Mouse (Mus musculus): ENCODE measurements around the gene Olfr47.
A peak's percentile ranks its signal among the peaks of the same experiment; 100 is the strongest.
"Not testable (repeated sequence)": the region's sequence is repeated elsewhere in the genome, so short reads cannot be mapped to it uniquely, and the experiment has no call there.

Olfr47 gene

DNA sequence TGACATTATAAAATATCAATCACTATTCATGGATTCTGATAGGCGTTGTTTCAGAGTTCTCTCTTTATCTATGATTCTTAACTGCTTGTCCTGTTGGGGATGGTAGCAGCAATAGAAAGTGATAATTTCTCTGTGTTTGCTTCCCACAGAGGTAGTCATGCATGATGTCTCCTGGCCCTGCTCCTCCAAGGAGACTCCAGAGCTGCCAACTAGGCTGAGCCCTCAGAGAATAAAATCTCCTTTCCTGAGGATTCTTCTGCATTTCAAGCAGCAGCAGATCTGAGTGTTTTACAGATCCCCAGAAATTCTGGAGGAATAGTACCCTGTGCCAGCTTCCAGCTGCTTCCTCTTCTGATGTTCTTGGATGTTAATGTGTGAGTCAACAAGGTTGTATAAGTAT is at the start of gene Olfr47:
Olfr47 (plus strand) TSS at position 275 of the 400 bp plus-strand sequence.
- H3K27me3 ChIP-seq (ENCODE audit: control insufficient read depth, insufficient read depth, low read length, poor library complexity, severe bottlenecking); DNase-seq (ENCODE audit: low read depth, low spot score); H3K36me3 ChIP-seq (ENCODE audit: control insufficient read depth, insufficient read depth, low read length, poor library complexity, severe bottlenecking): not testable (repeated sequence)

DNA sequence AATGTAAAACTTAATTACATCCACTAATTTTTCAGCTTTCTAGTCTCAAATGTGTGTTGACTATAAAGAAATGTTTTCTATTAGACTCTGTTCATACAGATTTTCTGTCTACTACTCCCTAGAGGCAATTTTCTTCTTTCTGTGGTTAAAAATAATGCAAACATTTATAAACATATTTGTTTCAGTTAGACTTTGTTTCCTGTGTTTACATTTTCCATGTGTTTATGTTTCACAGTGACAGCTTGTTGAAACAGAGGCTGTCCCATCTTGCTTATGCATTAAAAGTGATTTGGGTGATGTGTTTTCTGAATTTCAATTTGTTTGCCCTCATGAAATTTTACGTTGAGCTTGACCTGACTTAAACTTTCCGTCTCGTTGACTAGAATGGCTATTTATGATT is 40.3 kb upstream of the Olfr47 start:
- H3K36me3 ChIP-seq (ENCODE audit: control insufficient read depth, insufficient read depth, low read length, poor library complexity, severe bottlenecking), result no peaks in the 10 kb centered on the region
- no peak for DNase-seq (ENCODE audit: low read depth, low spot score)
- H3K27me3 ChIP-seq (ENCODE audit: control insufficient read depth, insufficient read depth, low read length, poor library complexity, severe bottlenecking), result no peaks in the 10 kb centered on the region

- Histone ChIP-seq H3K27me3 (ENCODE audit: control insufficient read depth, insufficient read depth, low read length, poor library complexity, severe bottlenecking) (no peaks in the 10 kb centered on the region), H3K36me3 (ENCODE audit: control insufficient read depth, insufficient read depth, low read length, poor library complexity, severe bottlenecking) (no peaks in the 10 kb centered on the region)
- no peak for DNase-seq (ENCODE audit: low read depth, low spot score)
These were observed 34.5 kb upstream of the Olfr47 start, which contains the start of gene Olfr435 for GRCm38 (mm10) chr6:43196781-43197180. TSS of gene Olfr435 (plus strand) at chr6:43197146.

DNA sequence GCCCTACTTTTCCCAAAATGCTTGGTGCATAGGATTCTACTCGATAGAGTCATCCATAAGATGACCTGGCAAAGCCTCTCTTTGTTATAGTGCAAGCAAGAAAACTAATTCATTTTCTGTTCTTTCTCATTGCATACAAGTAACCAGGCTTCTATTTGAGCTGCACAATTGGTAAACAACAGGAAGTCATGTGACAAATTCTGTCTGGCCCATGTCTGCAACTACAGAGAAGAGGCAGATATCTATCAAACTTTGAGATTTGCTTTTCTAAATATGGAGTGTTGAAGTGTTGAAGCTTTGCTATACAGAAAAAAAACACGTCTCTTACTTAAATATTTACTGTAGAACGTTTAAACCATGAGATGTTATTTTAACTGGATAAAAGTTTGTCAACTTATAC is 33.2 kb upstream of the Olfr47 start:
- no peaks in the 10 kb centered on the region for H3K36me3 ChIP-seq (ENCODE audit: control insufficient read depth, insufficient read depth, low read length, poor library complexity, severe bottlenecking)
- no peaks in the 10 kb centered on the region for H3K27me3 ChIP-seq (ENCODE audit: control insufficient read depth, insufficient read depth, low read length, poor library complexity, severe bottlenecking)
- DNase-seq (ENCODE audit: low read depth, low spot score), result no peak

DNA sequence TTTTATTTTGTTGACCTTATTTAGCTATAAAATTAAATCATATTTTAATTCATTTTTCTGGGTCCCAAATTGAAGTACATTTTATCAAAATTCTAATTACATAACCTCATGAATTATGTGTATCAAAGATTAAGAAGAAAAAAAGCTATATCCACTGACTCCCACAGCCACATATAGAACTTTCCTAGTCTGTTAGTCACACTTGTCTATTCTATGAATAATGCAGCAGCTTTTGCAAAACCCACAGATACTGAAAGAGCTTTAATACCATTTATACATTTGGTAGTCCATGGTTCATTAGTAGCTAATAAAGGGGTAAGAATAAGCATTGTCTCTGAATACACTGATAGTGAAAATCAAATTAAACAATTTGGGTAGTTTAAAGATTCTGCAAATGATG is 28.5 kb upstream of the Olfr47 start:
- no peak for DNase-seq (ENCODE audit: low read depth, low spot score)
- H3K27me3 ChIP-seq (ENCODE audit: control insufficient read depth, insufficient read depth, low read length, poor library complexity, severe bottlenecking), result no peaks in the 10 kb centered on the region
- no peaks in the 10 kb centered on the region for H3K36me3 ChIP-seq (ENCODE audit: control insufficient read depth, insufficient read depth, low read length, poor library complexity, severe bottlenecking)

GRCm38 (mm10) chr6:43205355-43205754 is 26.0 kb upstream of the Olfr47 start:
- H3K27me3 ChIP-seq (ENCODE audit: control insufficient read depth, insufficient read depth, low read length, poor library complexity, severe bottlenecking), result no peaks in the 10 kb centered on the region
- no peak for DNase-seq (ENCODE audit: low read depth, low spot score)
- H3K36me3 ChIP-seq (ENCODE audit: control insufficient read depth, insufficient read depth, low read length, poor library complexity, severe bottlenecking), result no peaks in the 10 kb centered on the region

DNA sequence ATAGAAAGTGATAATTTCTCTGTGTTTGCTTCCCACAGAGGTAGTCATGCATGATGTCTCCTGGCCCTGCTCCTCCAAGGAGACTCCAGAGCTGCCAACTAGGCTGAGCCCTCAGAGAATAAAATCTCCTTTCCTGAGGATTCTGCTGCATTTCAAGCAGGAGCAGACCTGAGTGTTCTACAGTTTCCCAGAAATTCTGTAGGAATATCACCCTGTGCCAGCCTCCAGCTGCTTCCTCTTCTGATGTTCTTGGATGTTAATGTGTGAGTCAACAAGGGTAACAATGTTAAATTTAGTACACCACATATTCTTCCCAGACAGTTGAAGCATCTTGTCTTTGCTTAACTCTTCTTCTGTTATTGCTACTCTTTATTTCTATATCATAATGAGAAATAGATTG is 18.5 kb upstream of the Olfr47 start, which contains the start of gene Olfr434:
Olfr434 (plus strand) TSS at position 149 of the 400 bp plus-strand sequence.
- not testable (repeated sequence) for DNase-seq (ENCODE audit: low read depth, low spot score); H3K27me3 ChIP-seq (ENCODE audit: control insufficient read depth, insufficient read depth, low read length, poor library complexity, severe bottlenecking); H3K36me3 ChIP-seq (ENCODE audit: control insufficient read depth, insufficient read depth, low read length, poor library complexity, severe bottlenecking)

DNA sequence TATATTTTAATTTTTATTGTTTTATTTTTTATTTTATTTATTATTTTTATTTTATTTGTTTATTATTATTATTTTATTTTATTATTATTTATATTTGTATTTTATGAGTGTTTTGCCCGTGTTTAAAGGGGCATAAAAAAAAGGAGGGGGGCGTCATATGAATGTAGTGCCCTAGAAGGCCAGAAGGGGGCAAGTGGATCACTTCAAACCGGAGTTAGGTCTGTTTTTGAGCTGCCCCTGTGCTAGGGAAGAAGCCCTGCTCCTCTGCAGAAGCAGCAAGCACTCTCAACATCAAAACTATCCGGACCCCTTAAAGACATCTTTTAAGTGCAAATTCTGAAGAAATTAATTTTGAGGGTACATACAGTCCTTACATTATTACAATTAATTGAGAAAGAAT is 10.7 kb downstream of the Olfr47 start:
- DNase-seq (ENCODE audit: low read depth, low spot score), result peak; percentile 3
- H3K36me3 ChIP-seq (ENCODE audit: control insufficient read depth, insufficient read depth, low read length, poor library complexity, severe bottlenecking), result no peaks in the 10 kb centered on the region
- no peaks in the 10 kb centered on the region for H3K27me3 ChIP-seq (ENCODE audit: control insufficient read depth, insufficient read depth, low read length, poor library complexity, severe bottlenecking)

GRCm38 (mm10) chr6:43247396-43247795 is 16.1 kb downstream of the Olfr47 start:
- no peaks in the 10 kb centered on the region for H3K36me3 ChIP-seq (ENCODE audit: control insufficient read depth, insufficient read depth, low read length, poor library complexity, severe bottlenecking)
- DNase-seq (ENCODE audit: low read depth, low spot score), result no peak
- no peaks in the 10 kb centered on the region for H3K27me3 ChIP-seq (ENCODE audit: control insufficient read depth, insufficient read depth, low read length, poor library complexity, severe bottlenecking)

DNA sequence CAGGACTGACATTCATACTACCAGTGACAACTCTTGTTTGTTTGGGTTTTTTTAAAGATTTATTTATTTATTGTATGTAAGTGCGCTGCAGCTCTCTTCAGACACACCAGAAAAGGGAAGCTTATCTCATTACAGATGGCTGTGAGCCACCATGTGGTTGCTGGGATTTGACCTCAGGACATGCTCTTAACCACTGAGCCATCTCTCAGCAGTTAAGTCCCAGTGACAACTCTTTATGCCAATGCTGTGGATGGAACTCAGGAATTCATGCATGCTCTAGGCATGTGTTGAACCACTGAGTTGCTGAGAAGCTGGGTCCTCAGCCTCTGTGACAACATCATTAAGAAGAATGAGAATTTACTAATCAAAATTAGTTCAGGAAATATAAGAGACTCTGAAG is 21.7 kb downstream of the Olfr47 start:
- no peak for DNase-seq (ENCODE audit: low read depth, low spot score)
- no peaks in the 10 kb centered on the region for H3K36me3 ChIP-seq (ENCODE audit: control insufficient read depth, insufficient read depth, low read length, poor library complexity, severe bottlenecking)
- no peaks in the 10 kb centered on the region for H3K27me3 ChIP-seq (ENCODE audit: control insufficient read depth, insufficient read depth, low read length, poor library complexity, severe bottlenecking)

DNA sequence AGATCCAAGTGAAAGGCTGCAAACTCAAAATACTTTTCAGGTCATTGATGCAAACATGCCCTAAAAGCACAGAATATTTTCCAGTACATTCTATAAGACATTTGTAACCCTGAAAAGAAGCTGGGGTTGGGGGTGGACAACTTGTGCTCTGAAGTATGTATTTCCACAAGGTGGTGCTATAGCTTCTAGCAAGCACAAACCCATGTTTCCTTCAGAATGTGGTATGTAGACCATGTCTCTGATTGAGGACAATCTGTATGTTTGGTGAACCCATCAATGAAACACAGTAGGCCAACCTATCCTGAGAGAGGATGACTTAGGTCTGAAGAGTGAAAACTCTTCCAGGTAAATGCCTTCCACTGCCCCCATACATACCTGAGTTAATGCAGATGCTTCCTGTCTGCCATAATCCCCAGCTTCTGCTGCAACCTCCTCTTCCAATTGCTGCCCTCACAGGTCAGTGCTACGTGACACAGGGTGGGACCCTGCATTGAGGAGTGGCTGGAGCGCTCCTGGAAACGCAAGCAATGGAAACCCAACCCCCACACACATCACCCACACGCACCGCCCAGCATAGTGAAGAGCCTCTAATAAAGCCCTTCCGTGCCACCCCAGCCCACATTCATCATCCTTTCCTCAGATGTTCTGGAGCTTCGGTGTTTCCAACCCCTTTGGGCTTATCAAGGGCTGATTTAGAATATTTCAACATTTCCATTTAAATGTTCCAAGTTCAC is 23.0 kb downstream of the Olfr47 start:
- H3K36me3 ChIP-seq (ENCODE audit: control insufficient read depth, insufficient read depth, low read length, poor library complexity, severe bottlenecking), result no peaks in the 10 kb centered on the region
- peak; percentile 8 for DNase-seq (ENCODE audit: low read depth, low spot score)
- no peaks in the 10 kb centered on the region for H3K27me3 ChIP-seq (ENCODE audit: control insufficient read depth, insufficient read depth, low read length, poor library complexity, severe bottlenecking)

DNA sequence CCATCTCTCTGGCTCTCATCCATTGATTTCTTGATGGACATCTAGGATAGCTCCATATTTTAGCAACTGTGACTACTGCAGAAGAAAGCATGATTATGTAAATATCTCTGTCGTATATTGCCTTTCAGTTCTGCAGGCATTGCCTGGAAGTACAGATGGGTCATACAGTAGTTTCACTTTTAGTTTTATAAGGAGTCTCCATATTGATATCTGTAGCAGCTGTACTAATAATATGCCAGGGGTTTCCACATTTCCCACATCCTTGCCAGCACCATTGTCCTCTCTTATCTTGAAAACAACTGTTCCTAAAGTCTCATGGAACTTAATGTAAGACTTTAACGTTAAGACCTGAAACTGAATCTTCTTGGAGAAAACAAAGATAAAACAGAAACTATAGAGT is 29.4 kb downstream of the Olfr47 start:
- no peak for DNase-seq (ENCODE audit: low read depth, low spot score)
- no peaks in the 10 kb centered on the region for H3K27me3 ChIP-seq (ENCODE audit: control insufficient read depth, insufficient read depth, low read length, poor library complexity, severe bottlenecking)
- H3K36me3 ChIP-seq (ENCODE audit: control insufficient read depth, insufficient read depth, low read length, poor library complexity, severe bottlenecking), result no peaks in the 10 kb centered on the region

DNA sequence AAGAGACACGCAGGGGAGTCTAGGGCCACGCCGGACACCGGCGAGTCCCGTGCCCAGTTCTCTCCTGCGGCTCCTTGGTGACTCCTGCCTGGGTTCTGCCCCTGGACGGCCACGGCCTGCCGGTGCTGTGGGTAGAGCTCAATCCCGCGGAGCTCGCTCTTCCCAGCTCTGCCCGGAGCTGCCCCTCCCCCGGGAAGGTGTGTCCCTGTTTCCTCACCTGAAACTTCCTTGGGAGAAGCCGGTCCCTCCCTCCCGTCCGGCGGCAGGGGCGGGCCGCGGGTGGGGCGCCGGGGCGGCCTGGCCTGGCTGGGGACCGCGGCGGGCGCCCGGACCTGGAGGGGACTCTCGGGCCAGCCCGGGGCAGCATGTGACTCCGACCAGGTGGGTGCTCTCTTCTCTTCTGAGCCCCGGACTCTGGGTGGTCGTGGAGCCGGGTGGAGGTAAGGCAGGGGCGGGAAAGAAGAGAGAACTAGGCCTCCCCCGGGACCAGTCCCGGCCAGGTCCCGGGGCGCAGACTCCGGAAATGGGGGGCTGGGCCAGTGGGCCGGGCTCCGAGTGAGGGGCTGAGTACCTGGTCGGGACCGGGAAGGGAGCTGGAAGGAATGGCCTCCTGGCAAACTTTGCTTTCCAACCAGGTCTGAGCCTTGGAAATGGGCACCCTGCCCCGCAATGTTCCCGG is 34.2 kb downstream of the Olfr47 start, which contains the start of gene Arhgef5:
Arhgef5 (plus strand) TSS at position 220 of the 679 bp plus-strand sequence.
- no peaks in the 10 kb centered on the region for H3K36me3 ChIP-seq (ENCODE audit: control insufficient read depth, insufficient read depth, low read length, poor library complexity, severe bottlenecking)
- peak; percentile 4 for DNase-seq (ENCODE audit: low read depth, low spot score)

GRCm38 (mm10) chr6:43266356-43266755 is 35.0 kb downstream of the Olfr47 start:
- Histone ChIP-seq H3K36me3 (ENCODE audit: control insufficient read depth, insufficient read depth, low read length, poor library complexity, severe bottlenecking) (no peaks in the 10 kb centered on the region), H3K27me3 (ENCODE audit: control insufficient read depth, insufficient read depth, low read length, poor library complexity, severe bottlenecking) (no peaks in the 10 kb centered on the region)
- DNase-seq (ENCODE audit: low read depth, low spot score), result peak; percentile 5

More for the DNA sequence above, 34.2 kb downstream of the Olfr47 start, which contains the start of gene Arhgef5:
- H3K27me3 ChIP-seq (ENCODE audit: control insufficient read depth, insufficient read depth, low read length, poor library complexity, severe bottlenecking), result no peaks in the 10 kb centered on the region

DNA sequence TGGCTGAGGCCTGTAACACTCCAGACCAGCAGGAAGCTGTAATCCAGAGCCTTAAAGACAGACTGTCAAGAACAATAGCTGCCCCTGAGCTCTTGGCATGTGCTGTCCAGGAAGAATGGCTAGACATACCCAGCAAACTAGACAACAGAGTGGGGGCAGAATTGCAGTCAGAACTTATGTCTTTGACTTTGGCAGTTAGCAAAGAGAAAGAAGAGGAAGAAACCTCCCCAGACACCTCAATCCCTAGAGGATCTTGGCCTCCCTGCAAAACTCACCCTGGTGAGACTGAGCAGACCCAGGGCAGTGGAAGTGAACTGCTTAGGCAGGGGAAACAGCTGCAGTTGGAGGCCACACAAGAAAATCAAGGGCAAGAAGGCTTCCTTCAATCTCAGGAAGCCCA is 41.3 kb downstream of the Olfr47 start:
- H3K36me3 ChIP-seq (ENCODE audit: control insufficient read depth, insufficient read depth, low read length, poor library complexity, severe bottlenecking), result no peaks in the 10 kb centered on the region
- H3K27me3 ChIP-seq (ENCODE audit: control insufficient read depth, insufficient read depth, low read length, poor library complexity, severe bottlenecking), result no peaks in the 10 kb centered on the region
- no peak for DNase-seq (ENCODE audit: low read depth, low spot score)

All from splenic B cell, adult 2 months (primary cell).